Comparison of ENCODE assay signal across 27 mouse cellular contexts in genomic region chrX:103633895-103634294, GRCm38 (mm10). TPM values are rescaled to one million over a fixed set of nuclear protein-coding genes. Genes with fewer than 3 reads are reported as not detected.
"Had no signal": no experiment of that assay in that cellular context is flagged by ENCODE, and none has a peak within 500 bp of the region (broad histone marks: within the 10 kb centered on the region; RNA-seq: fewer than 3 reads in every experiment).

No protein-coding gene starts in this region.

- H3K9ac ChIP-seq: liver, embryonic 15.5 days; liver, postnatal 0 days; lung, embryonic 15.5 days; midbrain, embryonic 12.5 days; neural tube, embryonic 13.5 days; neural tube, embryonic 15.5 days had no signal

- DNase-seq: liver, postnatal 0 days; lung, adult 2 months; lung, postnatal 4 days; midbrain, embryonic 14.5 days; retina, postnatal 1 day; right cerebral cortex, adult 18-20 months; right cerebral cortex, postnatal 25 days; right cerebral cortex, postnatal 4 days; spleen, adult 18-20 months; thymus, adult 18-20 months; thymus, postnatal 14 days; thymus, postnatal 36 days had no signal

- H3K9me3 ChIP-seq: liver, embryonic 15.5 days; lung, embryonic 15.5 days; midbrain, embryonic 10.5 days; midbrain, embryonic 12.5 days; neural tube, embryonic 13.5 days; neural tube, embryonic 15.5 days had no signal

- H3K27ac ChIP-seq: liver, embryonic 15.5 days; lung, embryonic 15.5 days; midbrain, embryonic 10.5 days; midbrain, embryonic 12.5 days; neural tube, embryonic 13.5 days; neural tube, embryonic 15.5 days had no signal

- H3K4me1 ChIP-seq: liver, embryonic 15.5 days; lung, embryonic 15.5 days; midbrain, embryonic 10.5 days; midbrain, embryonic 12.5 days; neural tube, embryonic 13.5 days; neural tube, embryonic 15.5 days had no signal

- H3K4me2 ChIP-seq: liver, embryonic 15.5 days; lung, embryonic 15.5 days; midbrain, embryonic 12.5 days; neural tube, embryonic 13.5 days; neural tube, embryonic 15.5 days had no signal

- ATAC-seq: liver, postnatal 0 days; lung, postnatal 0 days; midbrain, embryonic 16.5 days had no signal

- H3K4me3 ChIP-seq: liver, embryonic 15.5 days; lung, embryonic 15.5 days; midbrain, embryonic 10.5 days; midbrain, embryonic 12.5 days; myocyte; neural tube, embryonic 13.5 days; neural tube, embryonic 15.5 days had no signal

- H3K36me3 ChIP-seq: liver, embryonic 15.5 days; lung, embryonic 15.5 days; midbrain, embryonic 10.5 days; midbrain, embryonic 12.5 days; neural tube, embryonic 13.5 days; neural tube, embryonic 15.5 days had no signal

RNA-seq across cellular contexts. Expression of gene Zcchc13, which starts 3.5 kb away (rescaled TPM):
- total RNA-seq: megakaryocyte-erythroid progenitor cell, adult 5-6 weeks had no signal
- polyA plus RNA-seq: liver, embryonic 15.5 days; liver, postnatal 0 days; lung, adult 2 months; lung, embryonic 15.5 days; lung, postnatal 0 days; midbrain, embryonic 10.5 days; midbrain, embryonic 12.5 days; midbrain, embryonic 14.5 days; midbrain, embryonic 16.5 days; myocyte; neural tube, embryonic 11.5 days; neural tube, embryonic 13.5 days; neural tube, embryonic 15.5 days; small intestine, adult 2 months; stomach, embryonic 14.5 days; stomach, embryonic 16.5 days; thymus, postnatal 0 days had no signal
